Mouse (Mus musculus): Measurements from ENCODE around the gene Tefm.

DNA sequence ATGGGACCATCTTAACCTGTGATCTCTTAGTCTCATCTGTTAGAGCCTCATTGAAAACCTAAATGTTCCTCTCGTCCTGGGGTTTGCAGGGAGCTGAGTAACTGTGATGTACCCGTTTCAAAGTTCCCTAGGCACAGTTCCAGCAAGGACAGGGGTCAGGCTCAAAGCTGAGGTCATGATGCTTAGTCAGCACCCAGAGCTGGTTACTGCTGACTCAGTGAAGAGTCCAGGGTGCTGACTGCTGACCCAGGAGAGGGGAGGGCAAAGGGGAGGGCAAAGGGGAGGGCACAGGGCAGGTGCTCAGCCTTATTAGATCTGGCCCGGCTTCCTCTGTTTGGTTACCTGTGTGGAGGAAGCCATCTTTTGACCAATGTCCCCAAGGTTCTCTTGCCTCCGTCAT lies 29.9 kb upstream of the Tefm start:
- TF ChIP-seq GATA1 (IDR thresholded peaks at IDR 0.05; ENCODE audit: borderline replicate concordance, low read length) (no peak), FLI1 (IDR thresholded peaks at IDR 0.05; ENCODE audit: low read length) (no peak)
